Mouse (Mus musculus): ENCODE measurements at regions not wholly inside any gene's neighbourhood (a gene's known extent, or its start where the extent isn't known, plus 50 kb on each side); places are given as distances from the start of the nearest gene placed in this dataset.

DNA sequence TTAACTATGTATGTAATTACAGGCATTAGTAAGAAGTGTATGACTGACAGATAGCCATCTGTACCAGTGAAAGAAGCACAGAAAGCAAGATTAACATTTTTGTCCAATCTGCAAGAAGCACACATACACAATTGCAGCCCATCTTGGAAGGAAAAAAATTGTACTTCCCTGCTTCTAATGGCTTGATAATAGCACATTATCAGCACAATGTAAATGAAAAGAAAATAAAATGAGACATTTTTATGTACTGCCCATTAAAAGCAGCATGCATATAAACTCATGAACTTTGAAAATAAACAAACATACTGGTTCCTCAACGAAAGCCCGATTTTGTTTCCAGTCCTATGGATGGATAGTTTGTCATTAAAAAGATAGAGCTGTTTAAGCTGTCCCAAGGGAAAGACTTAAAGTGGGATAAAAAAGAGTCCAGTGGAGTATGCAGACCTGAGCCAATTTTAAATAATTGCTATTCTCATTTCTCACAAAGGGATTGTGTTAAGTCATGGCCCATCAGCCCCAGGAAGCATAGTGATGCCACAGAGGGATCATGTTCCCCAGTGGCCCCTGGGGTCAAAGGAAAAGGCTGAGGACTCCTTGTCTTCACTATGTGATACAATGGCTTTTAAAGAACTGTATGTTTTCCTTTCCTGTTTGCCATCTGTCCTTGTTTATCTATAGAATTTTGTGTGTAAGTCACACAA lies 222.0 kb upstream of the Cdh11 start:
- no peaks in the 10 kb centered on the region for H3K79me2 ChIP-seq (ENCODE audit: control insufficient read depth, insufficient read depth)
- H3K79me3 ChIP-seq (ENCODE audit: low read depth) = no peaks in the 10 kb centered on the region
- TF ChIP-seq USF1 (IDR thresholded peaks at IDR 0.05; ENCODE audit: low read depth) (no peak), CEBPB (IDR thresholded peaks at IDR 0.05; ENCODE audit: low read depth) (no peak), MYOG (IDR thresholded peaks at IDR 0.05; ENCODE audit: control insufficient read depth, extremely low read depth, insufficient read length) (no peak), FOSL1 (IDR thresholded peaks at IDR 0.05; ENCODE audit: insufficient read depth, low read length, poor library complexity, severe bottlenecking) (no peak), MYOD1 (IDR thresholded peaks at IDR 0.05; ENCODE audit: control insufficient read depth, insufficient read length, low read depth) (no peak), MAX (IDR thresholded peaks at IDR 0.05) (no peak), CTCF (IDR thresholded peaks at IDR 0.05; ENCODE audit: control insufficient read depth, insufficient read depth, insufficient read length) (no peak)
- H3K4me3 ChIP-seq (ENCODE audit: insufficient read depth, poor library complexity, severe bottlenecking) = no peak overlapping the region
- H3K27me3 ChIP-seq (ENCODE audit: control insufficient read depth, insufficient read depth, insufficient read length) = no peaks in the 10 kb centered on the region
- H3ac ChIP-seq (ENCODE audit: control insufficient read depth, insufficient read length, low read depth) = no peak overlapping the region
- H3K36me3 ChIP-seq (ENCODE audit: control insufficient read depth, insufficient read depth) = no peaks in the 10 kb centered on the region

DNA sequence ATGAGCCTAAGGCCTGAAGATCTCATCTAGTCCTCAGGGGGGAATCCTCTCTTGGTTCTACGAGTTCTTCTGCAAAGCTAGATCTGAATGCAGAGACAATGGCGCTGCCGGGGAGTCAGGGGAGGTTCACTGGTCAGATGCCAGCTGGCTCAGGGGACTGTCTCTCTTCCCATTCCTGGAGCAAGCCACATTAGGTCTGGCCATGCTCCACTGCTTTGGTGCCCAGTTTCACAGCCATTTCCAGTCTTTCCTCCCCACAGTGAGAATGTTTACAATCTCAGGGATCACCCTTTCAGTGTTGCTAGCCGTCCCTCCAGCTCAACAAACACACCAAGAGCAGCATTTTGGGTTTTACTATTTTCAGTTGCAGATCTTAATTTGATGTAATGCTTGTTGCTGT lies 233.7 kb upstream of the Cdh11 start:
- TF ChIP-seq CEBPB (IDR thresholded peaks at IDR 0.05; ENCODE audit: low read depth) = no peak
- TF ChIP-seq USF1 (IDR thresholded peaks at IDR 0.05; ENCODE audit: low read depth) = no peak
- no peak for TF ChIP-seq CTCF (IDR thresholded peaks at IDR 0.05; ENCODE audit: control insufficient read depth, insufficient read depth, insufficient read length)
- H3K27me3 ChIP-seq (ENCODE audit: control insufficient read depth, insufficient read depth, insufficient read length) = no peaks in the 10 kb centered on the region
- no peaks in the 10 kb centered on the region for H3K36me3 ChIP-seq (ENCODE audit: control insufficient read depth, insufficient read depth)
- H3K4me3 ChIP-seq (ENCODE audit: insufficient read depth, poor library complexity, severe bottlenecking) = no peak overlapping the region
- no peaks in the 10 kb centered on the region for H3K79me2 ChIP-seq (ENCODE audit: control insufficient read depth, insufficient read depth)
- H3K79me3 ChIP-seq (ENCODE audit: low read depth) = no peaks in the 10 kb centered on the region
- no peak overlapping the region for H3ac ChIP-seq (ENCODE audit: control insufficient read depth, insufficient read length, low read depth)

DNA sequence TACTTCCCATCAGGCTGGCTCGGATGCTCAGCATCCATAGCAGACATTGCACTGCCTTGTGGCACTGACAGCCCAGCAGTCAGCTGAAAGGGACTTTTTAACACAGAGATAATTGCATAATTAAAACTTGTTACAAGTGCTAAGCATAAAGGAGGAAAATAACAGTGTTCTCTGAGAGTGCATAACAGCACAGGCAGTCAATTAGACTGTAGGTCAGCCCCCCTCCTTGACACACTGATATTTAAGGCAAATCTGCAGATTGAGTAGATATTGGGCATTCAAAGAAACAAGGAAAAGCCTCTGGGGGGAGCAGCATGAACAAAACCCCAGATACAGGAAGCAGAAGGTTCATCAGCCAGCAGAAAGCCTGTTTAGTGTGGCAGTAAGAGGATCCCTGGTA lies 237.8 kb upstream of the Cdh11 start:
- no peaks in the 10 kb centered on the region for H3K36me3 ChIP-seq (ENCODE audit: control insufficient read depth, insufficient read depth)

DNA sequence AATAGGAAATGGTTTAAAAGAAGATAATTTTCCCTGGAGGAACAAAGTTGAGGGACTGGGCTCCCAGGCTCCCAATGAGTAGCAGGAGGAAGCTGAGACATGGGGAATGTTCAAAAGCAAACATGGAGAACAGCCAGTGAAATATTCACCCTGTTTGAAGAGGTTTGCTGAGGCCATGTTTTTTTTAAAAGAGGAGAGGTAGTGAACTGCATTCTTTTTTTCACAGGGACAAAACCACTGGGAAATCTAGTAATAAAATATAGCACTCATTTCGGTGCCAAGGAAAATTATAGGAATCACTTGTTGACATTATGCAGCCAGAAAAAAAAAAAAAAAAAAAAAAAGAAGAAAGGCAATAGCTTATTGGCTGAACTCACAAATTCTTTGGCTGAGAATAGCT lies 246.3 kb upstream of the Cdh11 start:
- H3K27me3 ChIP-seq (ENCODE audit: control insufficient read depth, insufficient read depth, insufficient read length) = no peaks in the 10 kb centered on the region
- no peak overlapping the region for H3ac ChIP-seq (ENCODE audit: control insufficient read depth, insufficient read length, low read depth)
- H3K79me2 ChIP-seq (ENCODE audit: control insufficient read depth, insufficient read depth) = no peaks in the 10 kb centered on the region
- H3K4me3 ChIP-seq (ENCODE audit: insufficient read depth, poor library complexity, severe bottlenecking) = no peak overlapping the region
- no peak for TF ChIP-seq MYOD1 (IDR thresholded peaks at IDR 0.05; ENCODE audit: control insufficient read depth, insufficient read length, low read depth)
- no peak for TF ChIP-seq USF1 (IDR thresholded peaks at IDR 0.05; ENCODE audit: low read depth)
- no peak for TF ChIP-seq CTCF (IDR thresholded peaks at IDR 0.05; ENCODE audit: control insufficient read depth, insufficient read depth, insufficient read length)
- no peak for TF ChIP-seq MAX (IDR thresholded peaks at IDR 0.05)
- no peak for TF ChIP-seq CEBPB (IDR thresholded peaks at IDR 0.05; ENCODE audit: low read depth)
- TF ChIP-seq MYOG (IDR thresholded peaks at IDR 0.05; ENCODE audit: control insufficient read depth, extremely low read depth, insufficient read length) = no peak
- TF ChIP-seq FOSL1 (IDR thresholded peaks at IDR 0.05; ENCODE audit: insufficient read depth, low read length, poor library complexity, severe bottlenecking) = no peak
- H3K36me3 ChIP-seq (ENCODE audit: control insufficient read depth, insufficient read depth) = no peaks in the 10 kb centered on the region
- H3K79me3 ChIP-seq (ENCODE audit: low read depth) = no peaks in the 10 kb centered on the region

More for the DNA sequence above, 237.8 kb upstream of the Cdh11 start:
- H3K4me3 ChIP-seq (ENCODE audit: insufficient read depth, poor library complexity, severe bottlenecking) = no peak overlapping the region
- no peaks in the 10 kb centered on the region for H3K79me3 ChIP-seq (ENCODE audit: low read depth)
- H3ac ChIP-seq (ENCODE audit: control insufficient read depth, insufficient read length, low read depth) = no peak overlapping the region
- TF ChIP-seq USF1 (IDR thresholded peaks at IDR 0.05; ENCODE audit: low read depth) (no peak), MYOG (IDR thresholded peaks at IDR 0.05; ENCODE audit: control insufficient read depth, extremely low read depth, insufficient read length) (no peak), MYOD1 (IDR thresholded peaks at IDR 0.05; ENCODE audit: control insufficient read depth, insufficient read length, low read depth) (no peak), FOSL1 (IDR thresholded peaks at IDR 0.05; ENCODE audit: insufficient read depth, low read length, poor library complexity, severe bottlenecking) (no peak), CEBPB (IDR thresholded peaks at IDR 0.05; ENCODE audit: low read depth) (no peak), CTCF (IDR thresholded peaks at IDR 0.05; ENCODE audit: control insufficient read depth, insufficient read depth, insufficient read length) (no peak), MAX (IDR thresholded peaks at IDR 0.05) (no peak)
- no peaks in the 10 kb centered on the region for H3K79me2 ChIP-seq (ENCODE audit: control insufficient read depth, insufficient read depth)
- no peaks in the 10 kb centered on the region for H3K27me3 ChIP-seq (ENCODE audit: control insufficient read depth, insufficient read depth, insufficient read length)

DNA sequence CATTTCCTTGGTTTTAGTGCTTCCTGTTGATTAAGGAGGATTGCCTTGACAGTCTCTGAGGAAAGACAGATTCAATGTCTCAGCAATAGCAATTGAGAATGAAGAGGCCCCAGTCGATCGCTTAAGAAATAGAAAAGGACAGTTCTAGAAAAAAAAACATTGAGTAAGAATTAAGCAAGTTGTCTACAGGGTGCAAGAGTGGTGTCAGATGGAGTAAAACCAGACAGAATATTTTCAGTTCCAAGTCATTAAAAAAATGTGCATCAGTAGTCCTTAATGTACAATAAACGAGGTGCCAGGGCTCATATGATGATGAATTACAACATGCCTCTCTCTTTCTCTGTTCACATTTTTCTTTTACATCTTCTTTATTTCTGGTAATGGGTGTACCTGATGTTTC lies 248.5 kb upstream of the Cdh11 start:
- Histone ChIP-seq H3K79me3 (ENCODE audit: low read depth) (no peaks in the 10 kb centered on the region), H3ac (ENCODE audit: control insufficient read depth, insufficient read length, low read depth) (no peak overlapping the region), H3K4me3 (ENCODE audit: insufficient read depth, poor library complexity, severe bottlenecking) (no peak overlapping the region), H3K36me3 (ENCODE audit: control insufficient read depth, insufficient read depth) (no peaks in the 10 kb centered on the region), H3K79me2 (ENCODE audit: control insufficient read depth, insufficient read depth) (no peaks in the 10 kb centered on the region), H3K27me3 (ENCODE audit: control insufficient read depth, insufficient read depth, insufficient read length) (no peaks in the 10 kb centered on the region)
- TF ChIP-seq CTCF (IDR thresholded peaks at IDR 0.05; ENCODE audit: control insufficient read depth, insufficient read depth, insufficient read length) = no peak
- TF ChIP-seq FOSL1 (IDR thresholded peaks at IDR 0.05; ENCODE audit: insufficient read depth, low read length, poor library complexity, severe bottlenecking) = no peak

DNA sequence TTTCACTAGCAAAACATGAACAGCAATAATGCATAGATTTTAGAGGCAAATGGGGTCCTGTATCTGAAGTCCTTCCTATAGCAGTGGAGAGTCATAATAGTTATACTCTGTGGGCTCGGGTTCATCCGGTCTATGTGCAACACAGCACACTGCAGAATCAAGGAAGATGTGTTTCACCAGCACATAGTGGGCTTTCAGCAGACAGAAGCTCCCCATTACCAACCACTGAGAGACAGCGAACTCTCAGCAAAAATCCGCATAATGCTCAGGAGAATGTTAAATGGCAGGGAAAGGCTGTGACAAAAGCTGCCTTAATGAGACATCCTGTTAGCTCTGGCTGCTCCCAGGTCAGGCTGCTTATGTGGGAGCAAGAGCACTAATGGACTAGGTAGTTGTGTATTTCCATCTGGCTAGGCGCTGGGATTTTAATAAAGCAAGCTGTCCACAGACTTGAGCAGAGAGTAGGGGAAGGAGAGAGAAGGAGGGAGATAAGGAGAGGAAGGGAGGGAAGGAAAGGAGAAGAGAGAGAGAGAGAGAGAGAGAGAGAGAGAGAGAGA lies 286.7 kb upstream of the Cdh11 start:
- no peaks in the 10 kb centered on the region for H3K27me3 ChIP-seq (ENCODE audit: control insufficient read depth, insufficient read depth, insufficient read length)
- H3K36me3 ChIP-seq (ENCODE audit: control insufficient read depth, insufficient read depth) = no peaks in the 10 kb centered on the region
- H3K79me2 ChIP-seq (ENCODE audit: control insufficient read depth, insufficient read depth) = no peaks in the 10 kb centered on the region
- H3K4me3 ChIP-seq (ENCODE audit: insufficient read depth, poor library complexity, severe bottlenecking) = no peak overlapping the region
- H3K79me3 ChIP-seq (ENCODE audit: low read depth) = no peaks in the 10 kb centered on the region
- no peak overlapping the region for H3ac ChIP-seq (ENCODE audit: control insufficient read depth, insufficient read length, low read depth)
- TF ChIP-seq MAX (IDR thresholded peaks at IDR 0.05) (no peak), CEBPB (IDR thresholded peaks at IDR 0.05; ENCODE audit: low read depth) (no peak)

Data from C2C12 (cell line).